Mouse (Mus musculus) CH12.LX (cell line): ENCODE measurements around the gene Krt90.

ENCODE experiments used
- CTCF ChIP-seq, 2 experiments: IDR thresholded peaks in 1 of 2; conservative IDR thresholded peaks in 1 of 2; 2 replicates each; pipeline ENCODE4 v1.5.1; 2011 to 2012; ENCODE audit warnings: low read depth in 2 of 2, low read length in 2 of 2, improper control_type of control experiment in 1 of 2, inconsistent platforms in 1 of 2, mild to moderate bottlenecking in 1 of 2, moderate library complexity in 1 of 2
- EP300 ChIP-seq: IDR thresholded peaks from 2 replicates; pipeline ENCODE4 v1.6.1; 2011; ENCODE audit warnings: low read length, improper control_type of control experiment
- TCF12 ChIP-seq: IDR thresholded peaks from 2 replicates; pipeline ENCODE4 v1.6.1; 2014; ENCODE audit warnings: low read depth, mild to moderate bottlenecking, inconsistent platforms, low read length, improper control_type of control experiment
- ZC3H11A ChIP-seq: IDR thresholded peaks from 2 replicates; pipeline ENCODE4 v1.6.1; 2012; ENCODE audit warnings: low read depth, mild to moderate bottlenecking, inconsistent platforms, low read length, improper control_type of control experiment

DNA sequence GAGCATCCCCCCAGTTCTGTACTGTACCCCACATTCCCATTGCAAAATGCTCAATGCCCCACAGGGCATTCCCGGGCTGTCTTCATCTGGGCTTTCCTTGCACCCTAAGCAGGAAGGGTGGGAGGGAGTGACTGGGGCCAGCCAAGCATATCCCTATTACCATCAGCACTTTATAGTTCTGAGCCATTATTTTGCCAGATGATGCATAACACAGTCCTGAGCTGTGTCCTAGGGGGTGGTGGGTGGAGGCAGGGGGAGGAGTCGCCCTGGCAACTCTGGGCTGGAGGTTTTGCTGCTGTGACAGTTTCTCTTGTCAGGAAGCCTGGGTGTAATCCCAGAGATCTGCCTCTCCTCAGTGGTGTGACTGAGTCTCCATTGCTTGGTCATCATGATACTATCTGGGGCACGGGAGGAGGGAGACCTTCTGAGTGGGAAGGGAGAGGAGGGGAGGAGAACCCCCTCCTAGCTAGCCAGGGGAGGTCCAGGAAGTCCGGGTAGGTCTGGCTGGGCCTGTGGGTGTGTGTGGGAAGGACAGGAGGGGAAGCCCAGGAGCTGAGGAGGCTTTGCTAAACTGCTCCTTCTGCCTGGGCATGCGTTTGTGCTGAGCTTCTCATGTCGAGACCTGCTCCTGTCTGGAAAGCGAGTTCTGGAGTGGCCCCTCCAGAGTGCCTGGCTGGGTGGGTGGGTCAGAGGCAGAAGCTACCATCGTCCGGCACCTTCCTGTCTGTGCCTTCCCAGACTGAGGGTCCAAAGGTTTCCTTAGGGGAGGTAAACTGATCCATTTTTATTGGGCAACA, 26.5 kb downstream of the Krt90 start:
- TF ChIP-seq TCF12, result no peak
- TF ChIP-seq CTCF (conservative IDR thresholded peaks at IDR 0.05 in 1 of 2, IDR thresholded peaks at IDR 0.05 in 1 of 2; ENCODE audit: low read depth in 2 of 2, low read length in 2 of 2), result no peak
- no peak for TF ChIP-seq EP300
- no peak for TF ChIP-seq ZC3H11A
